Mouse (Mus musculus) fat pad, adult 2 months (tissue): Measurements from ENCODE around the gene Olfr397.

Experiments used
- DNase-seq: peaks from one replicate; pipeline ENCODE4 v3.0.0-alpha.2; 2011; ENCODE audit warnings: low read depth, low spot score; ENCODE audit errors: extremely low read depth

The Olfr397 gene

DNA sequence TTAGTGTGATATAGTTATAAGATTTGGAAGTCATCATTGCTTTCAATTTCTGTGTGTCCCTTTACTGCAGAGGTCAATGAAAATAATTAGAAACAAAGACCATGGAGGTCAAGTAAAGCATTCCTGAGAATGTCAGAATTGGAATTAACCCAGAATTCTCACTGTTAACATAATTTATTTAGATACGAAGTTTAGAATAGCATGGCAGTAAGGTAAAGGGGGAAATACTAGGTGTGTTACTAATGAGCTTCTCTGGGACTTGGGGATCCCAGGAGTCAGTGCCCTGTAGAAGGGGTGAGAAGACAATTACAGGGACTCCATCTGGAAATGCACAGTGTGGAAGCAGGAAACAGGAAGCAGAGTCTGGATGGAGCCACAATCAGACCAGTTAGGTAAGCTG lies at the start of gene Olfr397:
TSS of gene Olfr397 (plus strand) at position 301 of the 400 bp plus-strand sequence.
- DNase-seq, result no peak

DNA sequence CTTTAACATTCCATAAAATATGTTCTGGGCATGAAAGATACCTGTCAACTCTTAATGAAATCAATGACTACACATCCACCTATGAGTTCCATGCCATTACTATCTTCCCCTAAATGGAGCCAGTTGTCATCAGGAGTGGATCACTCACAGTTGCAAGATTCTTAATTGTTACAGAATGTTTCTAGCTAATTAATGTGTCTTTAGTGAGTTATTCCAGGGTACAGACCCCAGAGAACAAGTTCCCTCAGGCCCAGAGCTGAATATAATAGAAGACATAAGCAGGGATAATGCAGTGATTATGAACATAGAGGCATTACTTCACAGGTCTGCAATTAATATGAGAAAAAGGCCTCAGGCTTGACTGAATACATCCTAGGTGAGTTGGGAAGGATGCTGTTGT lies 24.2 kb upstream of the Olfr397 start, which contains the start of gene Olfr23:
TSS of gene Olfr23 (plus strand) at position 301 of the 400 bp plus-strand sequence.
- no peak for DNase-seq

GRCm38 (mm10) chr11:73990307-73990706 lies 29.7 kb downstream of the Olfr397 start, which contains the start of gene Olfr398:
Olfr398 (minus strand) TSS chr11:73990407.
- no peak for DNase-seq

GRCm38 (mm10) chr11:73993115-73993514 lies 32.5 kb downstream of the Olfr397 start:
- no peak for DNase-seq
